Mouse (Mus musculus): ENCODE results near the gene Slk. TPM values are rescaled to one million over a fixed set of nuclear protein-coding genes. Genes with fewer than 3 reads are reported as not detected.

Gene Slk
- polyA plus RNA-seq, 1 experiment = 12.1 TPM

GRCm38 (mm10) chr19:47650366-47651159 lies 71.1 kb downstream of the Slk start:
- H3ac ChIP-seq (ENCODE audit: control insufficient read depth, insufficient read length) = no peak overlapping the region
- H3K27me3 ChIP-seq (ENCODE audit: control insufficient read depth, insufficient read depth, insufficient read length) = no peaks in the 10 kb centered on the region
- H3K36me3 ChIP-seq (ENCODE audit: control insufficient read depth, insufficient read depth) = peaks cover 14% of the 10 kb centered on the region
- H3K4me3 ChIP-seq = no peak overlapping the region
- no peak overlapping the region for H3K4me2 ChIP-seq (ENCODE audit: low read depth)
- H3K79me2 ChIP-seq (ENCODE audit: control insufficient read depth, insufficient read depth) = no peaks in the 10 kb centered on the region
- no peak for TF ChIP-seq TCF12 (IDR thresholded peaks at IDR 0.05; ENCODE audit: insufficient read depth, poor library complexity, severe bottlenecking)
- TF ChIP-seq MYOG (IDR thresholded peaks at IDR 0.05; ENCODE audit: control insufficient read depth in 1 of 3, insufficient read depth in 1 of 3, insufficient read length in 2 of 3, low read depth in 2 of 3) = no peak
- TF ChIP-seq TCF3 (IDR thresholded peaks at IDR 0.05; ENCODE audit: insufficient read length, low read depth) = no peak
- no peak for TF ChIP-seq REST (IDR thresholded peaks at IDR 0.05; ENCODE audit: insufficient read depth, insufficient read length)
- peak; percentile 35 for TF ChIP-seq POLR2AphosphoS2 (IDR thresholded peaks at IDR 0.05; ENCODE audit: insufficient read length, low read depth)
- no peak for TF ChIP-seq POLR2A (IDR thresholded peaks at IDR 0.05; ENCODE audit: insufficient read length, low read depth)

DNA sequence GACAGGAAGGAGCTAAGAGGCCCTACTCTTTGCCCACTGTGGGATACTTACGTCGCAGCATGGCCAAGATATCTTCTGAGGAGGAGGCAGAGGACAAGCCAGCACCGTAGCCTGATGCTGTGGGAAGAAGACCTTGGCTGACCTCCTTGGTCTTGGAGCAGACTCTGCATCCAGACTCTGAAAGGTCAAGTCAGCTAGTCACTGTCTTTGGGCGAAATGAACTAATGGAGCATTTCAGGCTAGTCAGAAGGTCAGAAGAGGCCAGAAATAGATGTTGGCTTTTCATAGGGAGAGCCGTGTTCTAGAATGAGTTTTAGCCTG lies 71.6 kb downstream of the Slk start:
- Histone ChIP-seq H3K4me3 (no peak overlapping the region), H3K36me3 (ENCODE audit: control insufficient read depth, insufficient read depth) (peaks cover 12% of the 10 kb centered on the region), H3K79me2 (ENCODE audit: control insufficient read depth, insufficient read depth) (no peaks in the 10 kb centered on the region), H3K4me2 (ENCODE audit: low read depth) (no peak overlapping the region), H3K27me3 (ENCODE audit: control insufficient read depth, insufficient read depth, insufficient read length) (no peaks in the 10 kb centered on the region), H3ac (ENCODE audit: control insufficient read depth, insufficient read length) (no peak overlapping the region)
- TF ChIP-seq MAX (IDR thresholded peaks at IDR 0.05; ENCODE audit: low read depth) (no peak), POLR2A (IDR thresholded peaks at IDR 0.05; ENCODE audit: insufficient read length, low read depth) (no peak), TCF3 (IDR thresholded peaks at IDR 0.05; ENCODE audit: insufficient read length, low read depth) (no peak), USF1 (IDR thresholded peaks at IDR 0.05; ENCODE audit: low read depth) (no peak), SRF (IDR thresholded peaks at IDR 0.05; ENCODE audit: control insufficient read depth, insufficient read length, low read depth) (no peak), REST (IDR thresholded peaks at IDR 0.05; ENCODE audit: insufficient read depth, insufficient read length) (no peak), POLR2AphosphoS2 (IDR thresholded peaks at IDR 0.05; ENCODE audit: insufficient read length, low read depth) (no peak), CEBPB (IDR thresholded peaks at IDR 0.05; ENCODE audit: insufficient read depth, poor library complexity, severe bottlenecking) (no peak), TCF12 (IDR thresholded peaks at IDR 0.05; ENCODE audit: insufficient read depth, poor library complexity, severe bottlenecking) (no peak), MYOG (IDR thresholded peaks at IDR 0.05; ENCODE audit: control insufficient read depth in 1 of 3, insufficient read depth in 1 of 3, insufficient read length in 2 of 3, low read depth in 2 of 3) (no peak), MYOD1 (IDR thresholded peaks at IDR 0.05; ENCODE audit: control insufficient read depth in 1 of 3, insufficient read length in 2 of 3, low read depth in 2 of 3) (no peak), E2F4 (IDR thresholded peaks at IDR 0.05; ENCODE audit: insufficient read depth) (no peak)

- H3K4me2 ChIP-seq (ENCODE audit: low read depth) = no peak overlapping the region
- H3ac ChIP-seq (ENCODE audit: control insufficient read depth, insufficient read length) = no peak overlapping the region
- TF ChIP-seq TCF3 (IDR thresholded peaks at IDR 0.05; ENCODE audit: insufficient read length, low read depth) (no peak), USF1 (IDR thresholded peaks at IDR 0.05; ENCODE audit: low read depth) (no peak), POLR2A (IDR thresholded peaks at IDR 0.05; ENCODE audit: insufficient read length, low read depth) (no peak), SRF (IDR thresholded peaks at IDR 0.05; ENCODE audit: control insufficient read depth, insufficient read length, low read depth) (no peak), MAX (IDR thresholded peaks at IDR 0.05; ENCODE audit: low read depth) (no peak), MYOG (IDR thresholded peaks at IDR 0.05; ENCODE audit: control insufficient read depth in 1 of 3, insufficient read depth in 1 of 3, insufficient read length in 2 of 3, low read depth in 2 of 3) (no peak), CEBPB (IDR thresholded peaks at IDR 0.05; ENCODE audit: insufficient read depth, poor library complexity, severe bottlenecking) (no peak), REST (IDR thresholded peaks at IDR 0.05; ENCODE audit: insufficient read depth, insufficient read length) (no peak), TCF12 (IDR thresholded peaks at IDR 0.05; ENCODE audit: insufficient read depth, poor library complexity, severe bottlenecking) (no peak), MYOD1 (IDR thresholded peaks at IDR 0.05; ENCODE audit: control insufficient read depth in 1 of 3, insufficient read length in 2 of 3, low read depth in 2 of 3) (no peak), POLR2AphosphoS2 (IDR thresholded peaks at IDR 0.05; ENCODE audit: insufficient read length, low read depth) (no peak), E2F4 (IDR thresholded peaks at IDR 0.05; ENCODE audit: insufficient read depth) (no peak)
- no peaks in the 10 kb centered on the region for H3K79me2 ChIP-seq (ENCODE audit: control insufficient read depth, insufficient read depth)
- no peak overlapping the region for H3K4me3 ChIP-seq
- peaks cover 6% of the 10 kb centered on the region for H3K36me3 ChIP-seq (ENCODE audit: control insufficient read depth, insufficient read depth)
- H3K27me3 ChIP-seq (ENCODE audit: control insufficient read depth, insufficient read depth, insufficient read length) = no peaks in the 10 kb centered on the region
Measured at GRCm38 (mm10) chr19:47652255-47652654, 72.8 kb downstream of the Slk start.

GRCm38 (mm10) chr19:47653173-47653572 lies 73.7 kb downstream of the Slk start:
- H3K79me2 ChIP-seq (ENCODE audit: control insufficient read depth, insufficient read depth) = no peaks in the 10 kb centered on the region
- H3K27me3 ChIP-seq (ENCODE audit: control insufficient read depth, insufficient read depth, insufficient read length) = no peaks in the 10 kb centered on the region
- no peak overlapping the region for H3K4me2 ChIP-seq (ENCODE audit: low read depth)
- TF ChIP-seq MAX (IDR thresholded peaks at IDR 0.05; ENCODE audit: low read depth) (no peak), E2F4 (IDR thresholded peaks at IDR 0.05; ENCODE audit: insufficient read depth) (no peak), MYOG (IDR thresholded peaks at IDR 0.05; ENCODE audit: control insufficient read depth in 1 of 3, insufficient read depth in 1 of 3, insufficient read length in 2 of 3, low read depth in 2 of 3) (no peak), CEBPB (IDR thresholded peaks at IDR 0.05; ENCODE audit: insufficient read depth, poor library complexity, severe bottlenecking) (no peak), TCF3 (IDR thresholded peaks at IDR 0.05; ENCODE audit: insufficient read length, low read depth) (no peak), POLR2AphosphoS2 (IDR thresholded peaks at IDR 0.05; ENCODE audit: insufficient read length, low read depth) (no peak), USF1 (IDR thresholded peaks at IDR 0.05; ENCODE audit: low read depth) (no peak), TCF12 (IDR thresholded peaks at IDR 0.05; ENCODE audit: insufficient read depth, poor library complexity, severe bottlenecking) (no peak), MYOD1 (IDR thresholded peaks at IDR 0.05; ENCODE audit: control insufficient read depth in 1 of 3, insufficient read length in 2 of 3, low read depth in 2 of 3) (no peak), SRF (IDR thresholded peaks at IDR 0.05; ENCODE audit: control insufficient read depth, insufficient read length, low read depth) (no peak), REST (IDR thresholded peaks at IDR 0.05; ENCODE audit: insufficient read depth, insufficient read length) (no peak), POLR2A (IDR thresholded peaks at IDR 0.05; ENCODE audit: insufficient read length, low read depth) (no peak)
- no peak overlapping the region for H3ac ChIP-seq (ENCODE audit: control insufficient read depth, insufficient read length)
- H3K36me3 ChIP-seq (ENCODE audit: control insufficient read depth, insufficient read depth) = no peaks in the 10 kb centered on the region
- no peak overlapping the region for H3K4me3 ChIP-seq
